Mouse (Mus musculus): ENCODE measurements at regions not wholly inside any gene's neighbourhood (a gene's known extent, or its start where the extent isn't known, plus 50 kb on each side); places are given as distances from the start of the nearest gene placed in this dataset.

DNA sequence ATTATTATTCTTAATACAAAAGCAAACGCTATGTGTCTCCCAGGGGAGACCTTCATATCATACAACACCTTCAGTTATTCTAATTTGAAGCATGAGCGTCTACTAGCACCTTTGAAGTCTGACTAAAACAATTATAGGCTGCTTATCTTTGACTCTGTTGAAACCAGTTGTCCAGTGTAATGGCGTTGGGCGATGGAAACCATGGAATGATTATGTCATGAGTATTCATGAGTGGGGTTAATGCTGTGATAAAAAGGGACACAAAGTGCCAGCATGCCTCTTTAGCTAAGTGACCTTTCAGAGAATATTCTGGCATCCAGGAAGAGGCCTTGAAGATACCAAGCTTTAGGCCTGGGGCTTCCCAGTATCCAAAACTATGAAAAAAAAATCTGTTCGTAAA, 53.6 kb upstream of the Tent5a start:
- no peak for TF ChIP-seq CTCF (IDR thresholded peaks at IDR 0.05; ENCODE audit: extremely low read depth, insufficient read depth, insufficient read length, insufficient replicate concordance)
- TF ChIP-seq POLR2A (IDR thresholded peaks at IDR 0.05; ENCODE audit: low read depth, low read length): no peak

Data from spleen, adult 2 months (tissue).